Mouse (Mus musculus): ENCODE data around the gene Rfx7.

DNA sequence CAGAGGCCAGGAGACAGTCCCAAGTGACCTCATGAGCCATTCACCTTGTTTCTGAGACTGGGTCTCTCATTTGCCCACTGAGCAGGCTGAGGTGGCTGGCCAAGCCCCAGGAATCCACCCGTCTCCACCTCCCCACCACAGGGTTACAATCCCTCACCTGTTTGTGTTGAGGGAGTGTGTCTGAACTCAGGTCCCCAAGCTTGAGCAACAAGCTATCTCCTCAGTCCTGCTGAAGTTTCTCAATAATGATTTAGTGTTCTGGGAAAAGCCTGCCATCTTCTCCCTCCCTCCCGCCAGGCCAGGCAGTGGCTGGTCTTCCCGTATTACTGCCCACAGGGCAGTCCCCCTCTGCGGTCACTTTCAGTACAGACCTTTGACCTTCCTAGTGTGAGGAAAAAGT, 124.5 kb downstream of the Rfx7 start:
- TF ChIP-seq POLR2A (IDR thresholded peaks at IDR 0.05; ENCODE audit: borderline replicate concordance, control insufficient read depth, low read depth, low read length) = no peak
- no peak for TF ChIP-seq CTCF (IDR thresholded peaks at IDR 0.05; ENCODE audit: control insufficient read depth, insufficient read depth, low read length)
